Mouse (Mus musculus) CD4-positive, CD25-positive, alpha-beta regulatory T cell, adult 2 months (primary cell): Measurements from ENCODE around the gene Phka1.
A peak's percentile ranks its signal among the peaks of the same experiment; 100 is the strongest.
"Not testable (repeated sequence)": the region's sequence is repeated elsewhere in the genome, so short reads cannot be mapped to it uniquely, and the experiment has no call there.

Experiments
- DNase-seq: peaks from one replicate; pipeline ENCODE4 v3.0.0-alpha.2; 2012; ENCODE audit warnings: low read depth, low spot score

The Phka1 gene

GRCm38 (mm10) chrX:102643823-102644572 is at the start of gene Phka1:
Phka1 (minus strand) TSS chrX:102644246.
- DNase-seq: peak; percentile 5

GRCm38 (mm10) chrX:102689252-102689651 is 45.2 kb upstream of the Phka1 start:
- peak; percentile 1 for DNase-seq

- DNase-seq: not testable (repeated sequence)
Observed at GRCm38 (mm10) chrX:102686872-102687271, 42.8 kb upstream of the Phka1 start, which contains the start of gene Gm3880. Gm3880 (minus strand) TSS chrX:102686972.

GRCm38 (mm10) chrX:102684706-102685105 is 40.7 kb upstream of the Phka1 start:
- DNase-seq: not testable (repeated sequence)

GRCm38 (mm10) chrX:102666641-102667040 is 22.6 kb upstream of the Phka1 start:
- no peak for DNase-seq

- peak; percentile 1 for DNase-seq
Observed at GRCm38 (mm10) chrX:102660712-102661111, 16.7 kb upstream of the Phka1 start.

GRCm38 (mm10) chrX:102645691-102646090 is 1.6 kb upstream of the Phka1 start:
- DNase-seq: no peak

GRCm38 (mm10) chrX:102645146-102645545 is 1.1 kb upstream of the Phka1 start:
- DNase-seq: no peak

GRCm38 (mm10) chrX:102644573-102644951 is 516 bp upstream of the Phka1 start:
- DNase-seq: no peak

- DNase-seq: no peak
Observed at GRCm38 (mm10) chrX:102601269-102601668, 42.8 kb downstream of the Phka1 start.

GRCm38 (mm10) chrX:102588560-102588959 is 55.5 kb downstream of the Phka1 start:
- DNase-seq: no peak

GRCm38 (mm10) chrX:102571186-102571585 is 72.9 kb downstream of the Phka1 start:
- no peak for DNase-seq

GRCm38 (mm10) chrX:102556906-102557305 is 87.1 kb downstream of the Phka1 start:
- DNase-seq: no peak

- no peak for DNase-seq
Observed at GRCm38 (mm10) chrX:102509205-102509604, 134.8 kb downstream of the Phka1 start.

GRCm38 (mm10) chrX:102504644-102505481 is 139.2 kb downstream of the Phka1 start, which contains the start of gene Hdac8:
Hdac8 (minus strand) TSS chrX:102505359.
- DNase-seq: peak; percentile 74

- no peak for DNase-seq
Observed at GRCm38 (mm10) chrX:102504179-102504578, 139.9 kb downstream of the Phka1 start.

- peak; percentile 57 for DNase-seq
Observed at GRCm38 (mm10) chrX:102493992-102494730, 149.9 kb downstream of the Phka1 start.

GRCm38 (mm10) chrX:102485575-102485974 is 158.5 kb downstream of the Phka1 start:
- no peak for DNase-seq

GRCm38 (mm10) chrX:102479665-102480064 is 164.4 kb downstream of the Phka1 start:
- no peak for DNase-seq

GRCm38 (mm10) chrX:102478965-102479364 is 165.1 kb downstream of the Phka1 start:
- DNase-seq: peak; percentile 67

GRCm38 (mm10) chrX:102478481-102478880 is 165.6 kb downstream of the Phka1 start:
- DNase-seq: no peak

- DNase-seq: peak; percentile 70
Observed at GRCm38 (mm10) chrX:102476784-102477183, 167.3 kb downstream of the Phka1 start.
